Mouse (Mus musculus) kidney, adult 9 months (tissue): Measurements from ENCODE around the gene Yars.
A peak's percentile ranks its signal among the peaks of the same experiment; 100 is the strongest.

Experiments
- DNase-seq: peaks from one replicate; pipeline ENCODE4 v3.0.0; 2022

The Yars gene

DNA sequence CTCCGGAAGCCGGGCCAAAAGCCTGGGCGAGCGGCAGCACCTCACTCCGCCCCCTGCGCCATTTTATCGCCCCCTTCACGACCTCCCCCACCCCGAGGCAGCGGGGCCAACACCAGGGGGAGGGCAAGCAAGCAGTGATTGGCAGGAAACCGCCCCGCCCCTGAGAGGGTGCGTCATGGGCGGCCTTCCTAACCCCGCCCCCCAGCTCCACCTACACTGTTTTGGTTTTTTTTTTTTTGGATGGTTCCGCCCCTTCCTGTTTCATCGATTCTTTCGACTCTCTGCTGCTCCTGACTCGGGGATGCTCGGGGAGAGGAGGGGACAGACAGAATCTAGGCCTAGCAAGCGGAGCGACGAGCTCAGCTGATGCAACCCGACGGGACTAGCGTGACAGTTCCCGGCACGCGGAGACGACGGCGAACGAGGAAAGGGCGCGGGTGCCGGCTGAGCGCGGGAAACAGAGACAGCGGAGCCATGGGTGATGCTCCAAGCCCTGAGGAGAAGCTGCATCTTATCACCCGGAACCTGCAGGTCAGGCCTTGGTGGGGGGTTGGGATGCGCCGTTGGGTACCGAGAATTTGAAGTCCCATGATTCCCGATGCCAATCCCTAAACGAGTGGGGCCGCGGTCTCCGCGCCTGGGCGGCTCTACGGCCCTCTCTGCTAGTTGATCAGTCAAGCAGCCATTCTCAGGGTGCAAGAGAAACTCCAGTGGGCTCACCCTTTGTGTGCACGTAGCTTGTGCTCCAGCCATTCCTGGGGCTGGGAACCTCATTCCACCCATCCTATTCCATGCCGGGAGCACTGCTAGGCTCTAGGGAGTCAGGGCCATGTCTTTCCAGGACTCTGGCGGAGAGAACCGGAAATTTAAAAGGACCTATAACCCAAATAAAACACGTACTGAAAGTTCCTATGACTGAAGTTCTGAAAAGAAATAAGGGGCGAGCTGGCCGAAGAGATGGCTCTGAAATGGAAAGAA, at the start of gene Yars, which contains the start of gene S100pbp:
Gene Yars, plus strand, starts transcription at position 219 of the 978 bp plus-strand sequence.
Gene S100pbp, minus strand, starts transcription at position 186 of the 978 bp plus-strand sequence.
- DNase-seq: peak; percentile 99

DNA sequence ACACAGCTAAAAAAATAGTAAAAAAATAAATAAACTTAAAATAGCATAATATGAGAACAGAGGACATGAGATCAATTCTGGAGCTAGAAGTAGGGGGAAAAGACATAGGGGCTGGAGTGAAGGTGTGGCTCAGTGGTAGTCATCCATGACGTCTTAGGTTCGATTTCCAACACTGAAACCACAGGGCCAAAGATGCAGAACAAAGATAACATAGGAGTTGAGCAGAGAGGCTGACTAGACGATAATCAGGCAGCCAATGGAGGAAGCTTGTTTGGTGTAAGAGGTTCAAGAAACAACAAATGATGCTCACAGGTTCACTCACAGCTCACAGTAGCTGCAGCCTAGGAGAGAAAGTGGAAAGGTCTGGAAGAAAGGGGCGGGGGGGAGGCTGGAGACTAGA, 48.8 kb upstream of the Yars start:
- DNase-seq: no peak

DNA sequence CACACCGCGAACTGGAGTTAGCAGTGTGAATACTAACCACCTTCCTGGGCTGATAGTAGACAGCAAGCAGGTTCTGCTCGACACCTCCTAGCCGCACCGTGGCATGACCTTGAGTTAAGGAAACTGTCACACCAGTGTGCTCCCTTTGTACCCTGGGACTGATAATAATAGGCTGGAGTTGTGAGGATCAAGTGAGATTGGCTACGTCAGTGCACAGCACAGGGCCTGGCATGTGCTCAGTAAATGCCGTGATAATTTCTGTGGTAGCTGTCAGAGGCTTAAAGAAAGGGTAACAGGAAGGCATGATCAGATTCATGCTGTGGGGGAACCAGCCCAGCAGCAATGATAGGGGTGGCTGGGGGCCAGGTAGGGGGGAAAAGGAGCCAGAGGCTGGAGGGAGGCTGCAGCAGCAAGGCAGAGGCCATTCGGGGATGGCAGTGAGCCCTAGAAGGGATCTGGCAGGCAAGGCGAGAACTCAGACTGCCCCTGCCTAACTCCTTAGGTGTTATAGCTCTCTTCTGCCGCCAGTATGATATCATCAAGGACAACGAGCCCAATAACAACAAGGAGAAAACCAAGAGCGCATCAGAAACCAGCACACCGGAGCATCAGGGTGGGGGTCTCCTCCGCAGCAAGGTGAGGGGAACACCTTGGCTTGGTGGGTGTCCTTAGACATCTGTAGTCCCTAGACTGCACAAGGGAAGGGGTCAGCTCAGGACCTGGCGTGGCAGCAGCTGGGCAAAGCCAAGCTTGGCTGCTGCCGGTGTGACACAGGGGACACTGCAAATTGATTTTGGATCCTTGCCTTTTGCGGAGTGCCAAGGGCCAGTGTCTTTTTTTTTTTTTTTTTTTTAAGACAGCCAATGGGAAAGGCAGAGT, 47.8 kb upstream of the Yars start:
- DNase-seq: no peak

DNA sequence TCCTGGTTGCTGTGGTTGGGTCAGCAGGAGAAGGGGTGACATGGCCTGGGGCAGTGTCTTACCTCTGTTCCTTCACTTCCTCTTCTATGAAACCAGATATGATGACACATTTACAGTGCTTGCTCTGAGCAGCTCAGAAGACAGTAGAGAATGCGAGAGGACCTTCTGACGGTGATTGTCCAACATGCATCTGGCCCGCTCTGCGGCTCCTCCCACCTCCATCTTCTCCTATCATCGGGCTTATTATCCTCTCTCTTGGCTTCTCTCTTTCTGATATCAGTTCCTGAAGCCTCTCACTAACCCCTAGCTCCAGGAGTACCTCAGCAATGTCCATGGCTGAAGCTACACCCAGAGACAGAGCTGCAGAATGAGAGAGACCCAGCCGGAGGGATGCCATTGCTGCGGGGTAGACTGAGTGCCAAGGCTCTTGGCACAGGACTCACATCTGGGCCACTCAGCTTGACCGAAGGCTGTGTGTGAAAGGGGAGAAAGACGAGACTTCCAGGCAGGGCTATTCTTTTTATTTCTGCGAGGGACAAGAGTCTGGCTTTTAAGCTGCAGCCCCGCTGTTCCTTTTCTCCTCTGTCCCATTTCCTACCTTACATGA, 47.0 kb upstream of the Yars start:
- no peak for DNase-seq

GRCm38 (mm10) chr4:129143509-129143908, 46.1 kb upstream of the Yars start:
- DNase-seq: no peak

DNA sequence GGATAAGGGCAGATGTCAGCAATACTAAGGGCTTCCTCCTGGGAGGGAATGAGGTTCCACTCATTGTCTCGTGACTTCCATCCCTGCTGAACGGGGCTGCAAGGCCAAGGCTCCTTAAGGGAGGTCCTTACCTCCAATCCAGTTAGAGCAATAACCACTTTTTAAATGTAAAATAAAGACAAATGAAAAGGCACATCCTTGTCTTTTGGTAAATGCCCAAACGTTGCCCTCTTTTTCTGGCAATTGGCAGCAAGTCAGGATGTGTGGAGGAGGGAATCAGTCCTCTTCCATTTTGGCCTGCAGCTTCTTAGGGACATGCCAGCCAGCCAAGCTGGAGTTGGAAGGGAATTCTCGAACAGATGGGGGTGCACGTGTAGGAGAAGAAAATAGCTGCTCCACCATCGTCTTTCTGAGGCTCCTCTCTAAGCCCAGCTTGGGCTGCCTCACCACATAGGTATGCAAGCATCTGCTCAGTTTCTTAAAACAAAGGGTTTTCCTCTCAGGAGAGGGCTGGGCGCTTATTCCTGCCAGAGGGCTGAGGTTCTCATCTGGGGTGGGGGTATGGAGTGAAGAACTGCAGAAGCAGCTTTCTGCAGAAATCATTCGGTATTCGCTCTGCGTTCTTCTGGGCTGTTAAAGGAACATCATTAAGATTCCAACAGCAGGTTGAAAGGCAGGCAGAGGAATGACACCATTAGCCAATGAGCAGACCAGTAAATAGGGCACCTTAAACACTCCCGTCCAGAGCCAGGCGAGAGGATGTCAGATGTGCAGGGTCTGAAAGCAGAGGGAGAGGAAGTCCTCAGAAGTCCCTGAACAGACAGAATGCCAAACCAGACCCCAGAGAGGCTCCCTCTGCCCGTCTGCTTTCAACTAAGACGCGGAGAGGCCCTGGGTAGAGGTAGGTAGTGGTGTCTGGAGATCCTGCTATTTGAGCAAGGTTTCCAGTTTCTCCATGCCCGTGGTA, 44.9 kb upstream of the Yars start:
- no peak for DNase-seq

GRCm38 (mm10) chr4:129145411-129145810, 44.1 kb upstream of the Yars start:
- no peak for DNase-seq

DNA sequence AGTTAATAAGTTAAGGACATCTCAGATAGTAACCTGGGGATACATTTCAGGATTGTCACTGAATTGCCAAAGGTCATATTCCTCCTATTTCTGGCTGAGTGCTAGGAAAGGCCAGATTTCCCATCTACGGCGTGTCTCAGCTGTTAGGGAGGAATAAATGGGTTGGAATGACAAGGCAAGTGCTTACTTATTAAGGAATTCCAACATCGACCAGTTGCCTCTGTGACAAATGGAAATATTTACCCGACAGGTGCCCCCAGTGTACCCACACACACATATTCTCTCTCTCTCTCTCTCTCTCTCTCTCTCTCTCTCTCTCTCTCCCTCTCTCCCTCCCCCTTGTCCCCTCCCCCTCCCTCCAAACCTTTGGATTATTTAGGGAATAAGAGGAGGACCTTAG, 43.6 kb upstream of the Yars start:
- peak; percentile 43 for DNase-seq

- no peak for DNase-seq
Measured at GRCm38 (mm10) chr4:129146392-129146791, 43.2 kb upstream of the Yars start.

GRCm38 (mm10) chr4:129147552-129148103, 41.9 kb upstream of the Yars start:
- no peak for DNase-seq

GRCm38 (mm10) chr4:129149321-129149720, 40.2 kb upstream of the Yars start:
- DNase-seq: no peak

DNA sequence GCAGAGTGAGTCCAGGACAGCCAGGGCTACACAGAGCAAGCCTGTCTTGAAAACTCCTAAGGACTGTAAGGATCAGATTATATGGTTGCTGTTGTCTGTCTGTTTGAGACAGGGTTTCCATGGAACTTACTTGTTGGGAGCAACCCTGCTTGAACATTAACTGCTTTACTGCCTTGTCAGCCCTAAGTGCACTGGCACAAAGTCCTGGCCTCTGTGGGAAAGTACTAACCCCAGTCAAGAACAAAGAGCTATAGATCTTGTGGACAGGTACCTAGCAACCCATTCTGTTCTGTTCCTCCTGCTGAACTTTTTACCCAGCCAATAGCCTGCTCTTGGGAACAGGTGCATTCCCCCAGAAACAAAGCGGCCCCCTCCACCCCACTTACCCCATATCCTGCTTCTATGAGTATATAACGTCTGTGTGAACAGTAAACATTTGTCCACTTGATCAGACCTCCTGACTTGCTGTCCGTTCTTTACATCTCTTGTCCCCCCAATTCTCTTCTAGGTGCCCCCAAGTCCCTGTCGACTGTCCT, 38.2 kb upstream of the Yars start:
- DNase-seq: peak; percentile 67

DNA sequence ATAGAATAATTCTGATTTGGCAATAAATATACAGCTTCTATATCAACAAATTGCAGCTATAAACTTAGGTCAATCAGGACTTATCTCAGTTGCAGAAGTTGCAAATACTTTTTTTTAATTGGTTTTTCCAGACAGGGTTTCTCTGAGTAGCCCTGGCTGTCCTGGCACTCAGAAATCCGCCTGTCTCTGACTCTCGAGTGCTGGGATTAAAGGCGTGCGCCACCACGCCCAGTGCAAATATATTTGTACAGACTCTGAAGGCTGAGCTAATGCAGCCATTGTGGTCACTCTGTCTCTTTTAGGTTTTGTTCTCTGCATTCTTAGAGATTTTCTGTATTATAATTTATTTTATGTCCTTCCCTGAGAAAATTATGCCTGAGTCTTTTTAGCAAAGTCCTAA, 32.0 kb upstream of the Yars start:
- no peak for DNase-seq

GRCm38 (mm10) chr4:129158549-129158948, 31.0 kb upstream of the Yars start:
- no peak for DNase-seq

GRCm38 (mm10) chr4:129161076-129161475, 28.5 kb upstream of the Yars start:
- DNase-seq: no peak

DNA sequence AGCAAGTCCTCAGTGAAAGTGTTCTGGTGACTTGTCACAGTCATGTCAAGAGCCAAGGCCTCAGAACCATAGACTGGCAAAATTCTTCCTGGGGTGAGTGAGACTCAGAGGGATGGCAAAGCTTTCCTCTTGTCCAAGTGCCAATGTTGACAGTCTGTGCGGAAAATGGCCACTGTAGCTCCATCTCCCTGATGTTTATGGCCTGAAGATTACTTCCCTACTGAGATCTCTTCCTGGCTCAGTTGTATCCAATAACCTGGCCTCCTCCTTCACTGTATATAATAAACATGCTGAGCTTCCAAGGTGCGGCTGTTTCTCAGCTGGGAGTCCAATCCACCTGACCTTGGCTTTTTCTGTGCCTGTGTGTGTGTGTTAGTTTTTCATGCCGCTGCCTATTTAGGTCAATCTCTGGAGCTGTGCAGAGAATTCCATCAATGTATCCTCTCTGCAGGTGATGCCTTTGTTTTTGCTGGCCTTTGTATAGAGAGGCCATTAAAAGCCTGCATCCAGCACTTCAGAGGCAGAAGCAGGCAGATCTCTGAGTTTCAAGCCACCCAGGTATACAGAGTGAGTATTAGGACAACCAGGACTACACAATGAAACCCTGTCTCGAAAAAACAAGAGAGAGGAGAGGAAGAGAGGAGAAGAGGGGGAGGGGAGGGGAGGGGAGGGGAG, 27.8 kb upstream of the Yars start:
- DNase-seq: no peak

GRCm38 (mm10) chr4:129172529-129172928, 17.0 kb upstream of the Yars start:
- DNase-seq: no peak

DNA sequence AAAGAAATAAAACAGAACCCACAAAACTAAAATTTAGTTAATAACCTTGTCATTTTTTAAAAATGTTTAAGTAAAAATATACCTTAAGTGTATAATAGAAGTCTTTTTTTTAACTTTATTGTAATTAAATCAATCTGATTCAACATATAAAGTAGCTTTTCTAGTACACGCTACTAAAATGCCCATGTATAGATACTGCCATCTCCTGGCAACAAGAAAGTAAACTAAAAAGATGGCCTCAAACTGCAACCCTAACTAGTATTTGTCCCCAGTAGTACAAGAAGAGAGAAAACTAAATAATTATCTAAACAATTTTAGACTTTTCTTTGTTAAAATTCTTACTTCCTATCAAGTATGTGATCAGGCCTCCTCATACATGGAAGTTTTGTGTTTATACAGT, 10.0 kb upstream of the Yars start:
- DNase-seq: no peak

GRCm38 (mm10) chr4:129188041-129188659, 1.4 kb upstream of the Yars start:
- no peak for DNase-seq
